Mouse (Mus musculus) midbrain, embryonic 12.5 days (tissue): Measurements from ENCODE around the gene Ldha. TPM values are rescaled to one million over a fixed set of nuclear protein-coding genes. Genes with fewer than 3 reads are reported as not detected.
"Not testable (repeated sequence)": the region's sequence is repeated elsewhere in the genome, so short reads cannot be mapped to it uniquely, and the experiment has no call there.

Source experiments
- ATAC-seq: fragments of 200-750 bp; cut with Nextera tagmentation; 2 replicates; pipeline ENCODE4 v1.8.0; 2017; ENCODE audit warnings: low read depth, moderate TSS enrichment, moderate library complexity; ENCODE audit not compliant: low FRiP score
- H3K27ac ChIP-seq: fragments of 300-500 bp; sonication (generic); replicated peaks from 2 replicates; pipeline ENCODE4 v1.5.1; 2016; ENCODE audit warnings: mild to moderate bottlenecking
- H3K27me3 ChIP-seq: fragments of 300-500 bp; sonication (generic); 2 replicates; pipeline ENCODE4 v1.6.1; 2016; ENCODE audit warnings: mild to moderate bottlenecking
- H3K36me3 ChIP-seq: fragments of 300-500 bp; sonication (generic); 2 replicates; pipeline ENCODE4 v1.6.1; 2016
- H3K4me1 ChIP-seq: fragments of 300-500 bp; sonication (generic); 2 replicates; pipeline ENCODE4 v1.6.1; 2016
- H3K4me2 ChIP-seq: fragments of 300-500 bp; sonication (generic); replicated peaks from 2 replicates; pipeline ENCODE4 v1.6.1; 2016; ENCODE audit warnings: mild to moderate bottlenecking, moderate library complexity
- H3K4me3 ChIP-seq: fragments of 300-500 bp; sonication (generic); 2 replicates; pipeline ENCODE4 v1.5.1; 2016; ENCODE audit warnings: mild to moderate bottlenecking
- H3K9ac ChIP-seq: fragments of 300-500 bp; sonication (generic); replicated peaks from 2 replicates; pipeline ENCODE4 v1.6.1; 2016; ENCODE audit warnings: mild to moderate bottlenecking, moderate library complexity
- H3K9me3 ChIP-seq: fragments of 300-500 bp; sonication (generic); 2 replicates; pipeline ENCODE4 v1.6.1; 2016; ENCODE audit warnings: mild to moderate bottlenecking
- WGBS: fragments of 180-500 bp; shearing (Covaris S2); methylation state at CpG from one replicate; pipeline ENCODE4 v1.1.7; 2016; 5-methylcytosine and 5-hydroxymethylcytosine counted together
- polyA plus RNA-seq: library from polyadenylated mRNA; unstranded; fragments of >200 nt; fragmentation: Nextera tagmentation; extraction: Ambion mirVana; gene quantifications from 2 replicates; pipeline ENCODE4 v1.2.1, GENCODE M21; 2016

The Ldha gene
- polyA plus RNA-seq, 1 experiment from 2014 or later: 809 TPM

GRCm38 (mm10) chr7:46830799-46831590 is 10.3 kb upstream of the Ldha start:
- no peak for ATAC-seq
- WGBS: 66% methylated on average over 13 of the region's 13 CpGs
- H3K4me3 ChIP-seq: no peak overlapping the region
- H3K4me2 ChIP-seq: no peak overlapping the region
- H3K9ac ChIP-seq: no peak overlapping the region
- no peaks in the 10 kb centered on the region for H3K27me3 ChIP-seq
- H3K4me1 ChIP-seq: peaks cover 8% of the 10 kb centered on the region; the same call in 1 of the 2 replicates
- no peaks in the 10 kb centered on the region for H3K36me3 ChIP-seq
- no peaks in the 10 kb centered on the region for H3K9me3 ChIP-seq
- no peak overlapping the region for H3K27ac ChIP-seq

DNA sequence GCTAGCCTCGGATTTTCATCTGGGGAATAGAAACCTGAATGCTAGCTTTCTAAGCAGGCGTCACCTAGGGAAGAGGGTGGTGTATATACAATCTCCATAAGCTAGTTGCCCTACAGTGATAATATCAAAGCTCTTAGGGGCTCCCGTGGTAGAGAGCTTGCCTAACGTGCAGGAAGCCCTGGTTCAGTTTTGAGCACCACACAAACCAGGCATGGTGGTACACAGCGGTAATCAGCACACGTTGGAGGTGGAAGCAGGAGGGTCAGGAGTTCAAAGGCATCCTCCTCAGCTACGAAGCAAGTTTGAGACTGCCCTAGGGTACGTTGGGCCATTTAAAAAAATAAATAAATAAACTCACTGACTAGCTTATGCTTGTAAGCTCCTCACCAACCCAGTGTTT is 9.6 kb upstream of the Ldha start:
- no peak overlapping the region for H3K4me3 ChIP-seq
- H3K27me3 ChIP-seq: no peaks in the 10 kb centered on the region
- WGBS: 83% methylated on average over 8 of the region's 8 CpGs
- no peaks in the 10 kb centered on the region for H3K36me3 ChIP-seq
- H3K9me3 ChIP-seq: no peaks in the 10 kb centered on the region
- H3K9ac ChIP-seq: no peak overlapping the region
- H3K4me1 ChIP-seq: peaks cover 8% of the 10 kb centered on the region; the same call in 1 of the 2 replicates
- no peak for ATAC-seq
- H3K27ac ChIP-seq: no peak overlapping the region
- H3K4me2 ChIP-seq: no peak overlapping the region

- H3K4me2 ChIP-seq, H3K27ac ChIP-seq, H3K9ac ChIP-seq, H3K4me1 ChIP-seq, H3K36me3 ChIP-seq, ATAC-seq, H3K27me3 ChIP-seq, H3K9me3 ChIP-seq, H3K4me3 ChIP-seq: not testable (repeated sequence)
- WGBS: 88% methylated on average over 11 of the region's 11 CpGs
These were observed 9.0 kb upstream of the Ldha start for GRCm38 (mm10) chr7:46832112-46832810.

DNA sequence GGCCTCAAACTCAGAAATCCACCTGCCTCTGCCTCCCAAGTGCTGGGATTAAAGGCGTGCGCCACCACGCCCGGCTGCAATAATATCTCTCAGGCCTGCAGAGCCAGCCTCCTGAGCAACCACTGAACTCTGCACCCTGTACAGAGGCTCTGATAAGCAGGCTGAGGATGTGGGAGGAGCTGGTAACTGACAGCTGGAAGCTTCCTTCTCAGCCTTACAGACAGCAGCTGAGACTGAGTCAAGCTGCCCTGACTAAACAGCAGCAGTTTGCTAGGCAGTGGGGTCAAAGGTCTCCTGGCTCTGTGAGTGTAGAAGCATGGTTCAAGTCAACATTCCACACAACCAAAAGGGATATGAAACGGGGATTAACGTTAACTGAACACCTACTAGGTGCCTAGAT is 8.0 kb upstream of the Ldha start:
- Histone ChIP-seq H3K4me2 (no peak overlapping the region), H3K27me3 (no peaks in the 10 kb centered on the region), H3K9ac (no peak overlapping the region), H3K4me1 (peaks cover 13% of the 10 kb centered on the region), H3K4me3 (no peak overlapping the region), H3K36me3 (no peaks in the 10 kb centered on the region), H3K27ac (no peak overlapping the region), H3K9me3 (no peaks in the 10 kb centered on the region)
- WGBS: 80% methylated on average over 6 of the region's 6 CpGs
- no peak for ATAC-seq

DNA sequence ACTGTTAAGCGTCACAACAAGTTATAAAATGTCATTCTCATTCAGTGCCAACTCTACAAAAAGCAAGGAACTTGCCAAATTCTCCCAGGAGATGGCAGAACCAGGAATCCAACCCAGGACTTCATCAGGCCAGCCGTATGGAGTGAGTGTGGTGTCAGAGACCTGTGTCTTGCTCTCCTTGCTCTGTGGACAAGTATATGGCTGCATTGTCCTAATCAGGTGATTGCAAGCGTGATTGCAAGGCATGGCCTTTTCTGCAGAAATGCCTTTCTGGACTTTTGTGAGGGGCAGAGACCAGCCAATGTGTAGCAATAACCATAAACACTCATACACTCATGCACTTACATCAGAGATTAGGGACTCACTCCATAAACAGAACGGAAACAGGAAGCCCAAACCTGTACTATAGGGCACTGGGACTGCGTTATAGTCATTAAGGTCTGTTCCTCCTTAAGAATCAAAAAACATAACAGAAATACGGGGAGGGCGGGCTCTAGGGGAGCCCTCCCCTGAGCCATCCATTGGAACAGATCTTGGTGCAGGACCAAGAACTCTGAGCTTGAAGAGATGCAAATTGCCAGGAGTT is 7.5 kb upstream of the Ldha start:
- H3K27me3 ChIP-seq: no peaks in the 10 kb centered on the region
- H3K4me3 ChIP-seq: no peak overlapping the region
- H3K36me3 ChIP-seq: no peaks in the 10 kb centered on the region
- H3K9me3 ChIP-seq: no peaks in the 10 kb centered on the region
- peaks cover 18% of the 10 kb centered on the region for H3K4me1 ChIP-seq
- no peak overlapping the region for H3K4me2 ChIP-seq
- WGBS: 90% methylated on average over 7 of the region's 7 CpGs
- no peak overlapping the region for H3K27ac ChIP-seq
- no peak for ATAC-seq
- H3K9ac ChIP-seq: no peak overlapping the region

DNA sequence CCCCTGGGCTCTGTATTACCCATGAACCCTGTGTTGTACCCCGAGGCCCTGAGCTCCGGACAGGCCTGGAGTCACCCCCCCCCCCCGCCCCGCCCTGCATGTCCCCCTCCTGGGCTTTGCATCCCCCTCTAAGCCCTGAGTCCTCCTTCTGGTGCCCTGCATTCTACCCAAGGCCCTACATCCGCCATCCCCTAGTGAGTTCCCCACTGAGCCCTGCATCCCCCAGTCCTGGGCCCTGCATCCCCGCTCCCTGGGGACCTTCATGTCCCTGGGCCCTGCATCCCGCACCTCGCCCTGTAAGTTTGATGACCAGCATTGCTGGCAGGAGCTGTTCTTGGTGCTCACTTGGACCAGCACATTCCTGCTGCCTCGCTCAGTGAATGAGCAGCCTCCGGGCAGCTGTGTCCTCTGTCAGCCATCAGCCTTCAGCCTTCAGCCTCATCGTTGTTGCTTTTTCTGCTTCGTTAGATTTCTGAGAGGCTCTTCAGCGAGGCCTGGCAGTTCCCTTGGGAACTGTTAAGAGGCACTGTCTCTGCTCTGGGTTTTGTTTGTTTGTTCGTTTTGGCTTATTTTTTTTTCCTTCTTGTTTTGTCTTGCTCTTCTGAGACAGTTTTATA is 6.2 kb upstream of the Ldha start:
- Histone ChIP-seq H3K4me3 (no peak overlapping the region), H3K27ac (0 out of 2 replicates have a peak overlapping the region, but pooled peaks have one; percentile 30), H3K36me3 (no peaks in the 10 kb centered on the region), H3K4me2 (0 out of 2 replicates have a peak overlapping the region, but pooled peaks have one; percentile 5), H3K4me1 (peaks cover 25% of the 10 kb centered on the region), H3K9ac (no peak overlapping the region), H3K9me3 (no peaks in the 10 kb centered on the region), H3K27me3 (no peaks in the 10 kb centered on the region)
- ATAC-seq: peak; percentile 57; the same call in 1 of the 2 replicates
- 20% methylated on average over 11 of the region's 14 CpGs for whole genome bisulfite sequencing

DNA sequence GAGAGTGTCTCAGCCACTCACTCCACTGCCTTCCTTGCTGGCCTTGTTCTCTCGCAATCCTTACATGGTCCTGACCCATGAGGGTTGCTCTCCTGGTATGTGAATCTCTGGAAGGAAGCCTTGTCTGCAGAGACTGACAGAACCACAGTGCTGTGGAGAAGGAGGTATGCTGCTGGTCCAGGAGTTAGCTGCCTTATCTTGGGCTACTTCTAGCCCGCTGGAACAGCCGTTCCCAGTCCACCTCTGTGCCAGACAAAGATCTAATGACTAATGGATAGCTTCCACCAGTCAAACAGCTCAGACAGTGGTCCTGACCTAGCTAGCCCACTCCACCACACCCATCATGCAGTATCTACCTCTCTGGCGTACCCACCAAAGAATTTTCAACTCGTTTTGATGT is 4.9 kb upstream of the Ldha start:
- no peaks in the 10 kb centered on the region for H3K36me3 ChIP-seq
- H3K9ac ChIP-seq: no peak overlapping the region
- peaks cover 25% of the 10 kb centered on the region for H3K4me1 ChIP-seq
- no peak overlapping the region for H3K27ac ChIP-seq
- no peaks in the 10 kb centered on the region for H3K9me3 ChIP-seq
- H3K4me3 ChIP-seq: no peak overlapping the region
- H3K27me3 ChIP-seq: peaks cover 8% of the 10 kb centered on the region; the same call in 1 of the 2 replicates
- no peak overlapping the region for H3K4me2 ChIP-seq
- no peak for ATAC-seq
- 85% methylated on average over 5 of the region's 5 CpGs for WGBS

DNA sequence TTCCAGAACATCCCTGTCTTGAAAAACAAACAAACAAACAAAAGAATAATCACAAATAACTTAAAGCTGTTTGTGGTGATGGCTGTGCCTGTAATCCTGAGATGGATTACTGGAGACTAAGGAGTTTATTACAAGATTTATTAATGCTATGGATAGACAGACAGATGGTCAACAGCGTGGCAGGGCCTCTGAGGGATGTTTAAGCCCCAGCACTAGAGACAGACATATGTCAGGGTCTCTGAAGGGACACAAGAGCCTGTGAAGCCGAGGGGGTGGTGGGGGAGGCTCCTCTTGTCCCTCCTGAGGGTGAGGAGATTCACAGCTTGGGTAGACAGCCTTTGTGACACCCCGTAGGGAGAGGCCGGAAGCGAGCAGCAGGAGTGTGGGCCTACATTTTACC is 4.2 kb upstream of the Ldha start:
- H3K27me3 ChIP-seq: peaks cover 14% of the 10 kb centered on the region; the same call in 1 of the 2 replicates
- no peak overlapping the region for H3K27ac ChIP-seq
- H3K4me2 ChIP-seq: no peak overlapping the region
- no peaks in the 10 kb centered on the region for H3K36me3 ChIP-seq
- H3K9me3 ChIP-seq: no peaks in the 10 kb centered on the region
- no peak overlapping the region for H3K4me3 ChIP-seq
- H3K4me1 ChIP-seq: peaks cover 25% of the 10 kb centered on the region
- ATAC-seq: no peak
- 42% methylated on average over 5 of the region's 5 CpGs for WGBS
- no peak overlapping the region for H3K9ac ChIP-seq

DNA sequence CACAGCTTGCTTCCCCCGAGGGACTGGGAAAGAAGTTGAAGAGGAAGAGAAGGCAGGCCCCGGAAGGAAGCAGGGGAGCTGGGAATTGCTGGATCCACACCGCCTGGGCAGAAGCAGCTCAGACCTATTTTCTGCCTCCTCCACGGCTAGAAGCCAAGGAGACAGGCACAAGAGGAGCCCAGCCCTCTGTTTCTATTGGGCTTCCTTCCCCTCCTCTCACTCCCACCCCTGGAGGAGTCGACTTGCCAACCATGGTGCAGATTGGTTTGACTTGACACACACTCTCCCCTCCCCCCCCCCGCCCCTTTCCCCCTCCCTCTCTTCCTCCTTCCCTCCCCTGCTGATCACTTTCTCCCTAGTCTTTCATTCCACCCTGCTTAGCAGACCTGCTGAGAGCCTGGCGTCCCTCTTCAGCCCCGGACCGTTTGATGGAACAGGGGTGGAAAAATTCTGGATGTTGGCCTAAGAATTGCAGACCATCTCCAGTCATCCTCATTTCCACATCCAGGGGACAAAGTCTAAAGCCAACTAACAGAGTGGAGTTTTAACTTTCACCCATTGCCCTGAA is 3.1 kb upstream of the Ldha start:
- ATAC-seq: no peak
- Histone ChIP-seq H3K36me3 (no peaks in the 10 kb centered on the region), H3K9me3 (no peaks in the 10 kb centered on the region), H3K4me1 (peaks cover 25% of the 10 kb centered on the region), H3K27me3 (peaks cover 23% of the 10 kb centered on the region), H3K27ac (no peak overlapping the region; the same call in 1 of the 2 replicates), H3K9ac (no peak overlapping the region), H3K4me3 (no peak overlapping the region), H3K4me2 (peak overlapping the region; percentile 9; the same call in 1 of the 2 replicates)
- WGBS: 2% methylated on average over 9 of the region's 9 CpGs

DNA sequence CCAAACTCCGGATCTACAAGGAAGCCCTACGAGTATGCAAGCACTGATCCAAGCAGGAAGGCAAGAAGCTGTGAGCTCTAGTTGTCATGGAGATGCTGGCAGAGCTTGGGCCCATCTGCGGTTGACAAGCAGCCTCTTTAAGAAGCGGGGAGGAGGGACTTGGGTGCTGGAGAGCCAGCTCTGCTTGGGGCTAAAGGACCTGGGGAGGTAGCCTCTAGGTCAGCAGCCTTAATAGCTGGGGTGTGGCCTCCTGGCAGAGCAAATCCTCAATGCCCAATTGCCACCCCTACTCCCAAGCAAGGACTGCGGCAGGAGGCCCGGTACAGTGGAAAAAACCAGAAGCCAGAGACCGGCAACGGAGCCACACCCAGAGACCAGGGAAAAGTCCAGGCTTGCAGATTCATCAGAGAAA is 2.4 kb upstream of the Ldha start:
- Histone ChIP-seq H3K4me3 (no peak overlapping the region), H3K36me3 (no peaks in the 10 kb centered on the region), H3K27me3 (peaks cover 23% of the 10 kb centered on the region), H3K4me2 (peak overlapping the region; percentile 18; the same call in 1 of the 2 replicates), H3K9ac (no peak overlapping the region), H3K27ac (0 out of 2 replicates have a peak overlapping the region, but pooled peaks have one; percentile 15), H3K9me3 (no peaks in the 10 kb centered on the region), H3K4me1 (peaks cover 25% of the 10 kb centered on the region)
- 0 out of 2 replicates have a peak, but pooled peaks have one; percentile 45 for ATAC-seq
- WGBS: 10% methylated on average over 8 of the region's 8 CpGs

DNA sequence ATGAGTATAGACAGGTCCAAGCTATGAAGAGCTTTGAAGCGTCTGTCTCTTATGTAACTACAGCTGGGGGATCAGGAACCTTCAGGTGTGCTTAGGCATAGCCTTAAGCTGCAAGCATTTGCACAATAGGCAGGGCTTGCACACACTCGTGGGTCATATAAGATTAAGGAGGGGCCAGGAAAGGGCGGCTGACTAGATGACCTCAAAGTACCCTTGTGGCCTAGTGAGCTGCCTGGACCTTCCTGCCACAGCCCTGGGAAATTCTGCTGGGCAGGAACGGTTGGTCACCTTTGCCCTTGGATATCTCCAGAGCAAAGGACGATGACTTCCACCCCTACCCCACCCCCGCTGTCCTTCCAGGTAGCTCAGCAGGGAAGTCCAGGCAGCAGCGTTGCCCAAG is 1.8 kb upstream of the Ldha start:
- ATAC-seq: no peak
- peaks cover 23% of the 10 kb centered on the region for H3K27me3 ChIP-seq
- no peak overlapping the region for H3K4me3 ChIP-seq
- H3K27ac ChIP-seq: no peak overlapping the region
- H3K36me3 ChIP-seq: no peaks in the 10 kb centered on the region
- H3K9ac ChIP-seq: no peak overlapping the region
- H3K4me2 ChIP-seq: no peak overlapping the region
- peaks cover 25% of the 10 kb centered on the region for H3K4me1 ChIP-seq
- no peaks in the 10 kb centered on the region for H3K9me3 ChIP-seq
- WGBS: 34% methylated on average over 7 of the region's 7 CpGs
